Mouse (Mus musculus) thymus, postnatal 25 days (tissue): ENCODE data around the gene Tsg101.
"Not testable (repeated sequence)": the region's sequence is repeated elsewhere in the genome, so short reads cannot be mapped to it uniquely, and the experiment has no call there.

ENCODE experiments used
- DNase-seq: peaks from one replicate; pipeline ENCODE4 v3.0.0; 2022

The Tsg101 gene

GRCm38 (mm10) chr7:46919551-46920176, at the start of gene Tsg101:
Gene Tsg101 (minus strand): TSS chr7:46919969.
- peak; percentile 91 for DNase-seq

DNA sequence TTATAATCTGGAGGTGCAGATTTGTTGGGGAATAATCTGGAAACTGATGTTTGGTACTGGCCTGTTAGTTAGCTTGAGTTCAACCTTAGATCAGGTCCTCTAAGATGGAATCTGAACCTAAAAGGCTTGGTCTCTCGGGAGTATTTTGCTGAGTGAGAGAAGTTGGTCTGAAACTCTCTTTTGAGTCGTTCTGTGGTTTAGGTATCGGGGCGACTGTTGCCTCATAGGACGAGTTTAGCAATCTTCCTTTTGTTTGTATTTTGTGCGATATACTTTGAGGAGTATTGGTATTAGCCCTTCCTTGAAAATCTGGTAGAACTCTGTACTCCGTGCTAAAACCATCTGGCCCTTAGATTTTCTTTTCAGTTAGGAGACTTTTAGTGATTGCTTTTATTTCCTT, 44.3 kb upstream of the Tsg101 start:
- DNase-seq: no peak

DNA sequence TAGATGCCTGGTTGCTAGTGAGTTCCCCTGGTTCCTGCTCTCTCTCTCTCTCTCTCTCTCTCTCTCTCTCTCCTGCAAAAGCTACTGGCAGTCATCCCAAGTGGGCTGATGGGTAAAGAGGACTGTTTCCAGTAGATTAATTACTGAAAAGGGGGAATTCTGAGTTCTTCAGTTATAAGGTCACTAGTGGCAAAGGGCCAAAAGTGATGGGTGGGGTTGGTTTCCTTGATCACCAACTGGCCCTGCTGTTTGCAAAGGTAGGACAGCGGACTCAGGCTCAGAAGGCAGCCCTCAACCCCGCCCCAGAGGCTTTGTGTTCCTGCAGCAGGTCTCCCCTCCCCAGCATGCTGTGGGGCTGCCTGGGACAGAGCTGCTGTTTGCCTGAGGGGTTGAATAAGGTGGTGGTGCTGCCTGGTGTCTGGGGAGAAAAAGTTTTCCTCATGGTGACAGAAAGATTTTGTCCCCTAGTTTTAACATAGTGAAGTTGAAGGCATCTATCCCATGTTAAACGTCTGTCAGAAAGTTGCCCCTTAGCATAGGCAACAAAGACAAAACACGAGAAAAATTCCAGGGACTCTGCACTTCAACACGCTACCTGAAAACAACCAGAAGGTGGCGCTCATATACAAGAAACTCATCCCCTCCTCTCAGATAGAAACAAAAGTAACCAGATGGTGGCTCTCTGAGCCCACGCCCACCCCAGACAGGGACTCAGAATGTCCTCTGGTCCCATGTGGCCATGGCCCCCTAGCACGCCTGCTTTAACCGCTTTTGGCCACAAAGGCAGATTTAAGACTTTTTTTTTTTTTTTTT, 43.2 kb upstream of the Tsg101 start:
- peak; percentile 60 for DNase-seq

- no peak for DNase-seq
Observed at GRCm38 (mm10) chr7:46962132-46962531, 42.4 kb upstream of the Tsg101 start.

DNA sequence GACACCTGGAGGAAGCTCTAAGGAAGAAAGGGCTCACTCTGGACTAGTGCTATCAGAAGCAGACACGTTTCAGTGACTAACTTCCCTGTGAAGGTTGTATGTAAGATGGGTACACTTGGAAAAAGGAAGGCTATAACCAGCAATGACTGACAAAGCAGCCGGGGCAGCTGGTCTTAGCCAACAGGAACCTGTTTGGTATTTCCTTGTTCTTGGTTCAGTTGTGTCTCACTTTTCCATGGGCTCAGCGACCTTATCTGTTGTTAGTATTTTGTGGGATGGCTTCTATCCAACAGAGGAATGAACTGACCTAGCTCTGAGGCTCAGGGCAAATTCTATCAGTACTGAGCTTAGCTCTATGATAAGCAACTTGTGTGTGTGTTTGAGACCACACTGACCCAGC, 41.2 kb upstream of the Tsg101 start:
- DNase-seq: no peak

DNA sequence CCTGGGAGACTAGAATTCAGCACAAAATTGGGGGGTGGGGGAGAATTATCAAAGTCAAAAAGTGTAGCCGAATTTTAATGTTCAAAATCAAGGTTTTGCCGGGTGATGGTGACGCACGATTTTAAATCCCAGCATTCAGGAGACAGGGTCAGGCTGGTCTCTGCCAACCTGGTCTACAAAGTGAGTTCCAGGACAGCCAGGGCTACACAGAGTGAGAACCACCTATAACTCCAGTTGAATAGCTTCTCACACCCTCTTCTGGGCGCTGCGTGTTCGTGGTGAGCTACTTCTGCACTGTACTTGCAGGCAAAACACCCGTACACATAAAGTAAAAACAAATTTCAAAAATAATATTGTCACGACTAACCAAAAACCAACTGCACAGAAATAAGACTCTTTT, 39.1 kb upstream of the Tsg101 start:
- DNase-seq: no peak

DNA sequence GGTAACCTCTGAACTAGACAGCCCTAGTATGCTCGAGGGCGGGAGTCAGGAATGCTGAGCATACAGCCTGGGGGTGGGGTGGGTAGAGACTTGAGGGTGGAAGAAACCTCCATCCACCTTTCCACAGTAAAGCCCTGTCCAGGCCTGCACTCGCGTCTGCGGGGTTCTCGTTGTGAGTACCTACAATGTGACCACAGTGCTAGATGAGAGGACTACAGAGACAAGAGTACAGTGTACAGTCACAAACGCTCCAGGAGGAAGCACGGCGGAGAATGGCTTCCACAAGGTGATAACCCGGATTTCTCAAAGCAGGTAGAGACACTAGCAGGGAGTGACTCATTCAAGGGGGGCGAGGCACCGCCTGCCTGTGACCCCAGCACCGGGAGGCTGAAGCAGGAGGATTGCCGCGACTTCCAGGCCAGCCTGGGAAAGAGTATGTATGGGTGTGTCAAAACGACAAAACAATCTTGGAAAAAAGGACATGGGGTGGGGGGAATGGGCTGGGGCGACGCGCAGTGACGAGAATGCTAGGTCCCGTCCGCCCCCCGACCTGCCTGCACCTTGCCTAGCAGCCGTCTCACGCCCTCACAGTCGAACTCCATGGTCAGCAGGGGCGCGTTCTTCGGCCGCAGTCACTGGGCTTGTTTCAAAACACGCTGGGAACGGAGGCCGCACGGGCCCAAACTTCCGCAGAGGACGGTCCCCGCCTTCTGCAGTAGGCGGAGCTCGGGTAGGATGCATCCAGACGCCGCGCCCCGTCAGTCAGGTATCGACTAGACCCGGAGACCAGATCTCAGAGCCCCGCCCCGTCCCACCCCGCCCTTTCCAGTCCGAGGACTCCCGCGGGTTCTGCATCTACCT, 38.3 kb upstream of the Tsg101 start, which contains the start of gene Uevld:
Gene Uevld, minus strand, starts transcription at position 697 of the 861 bp plus-strand sequence.
- peak; percentile 88 for DNase-seq

DNA sequence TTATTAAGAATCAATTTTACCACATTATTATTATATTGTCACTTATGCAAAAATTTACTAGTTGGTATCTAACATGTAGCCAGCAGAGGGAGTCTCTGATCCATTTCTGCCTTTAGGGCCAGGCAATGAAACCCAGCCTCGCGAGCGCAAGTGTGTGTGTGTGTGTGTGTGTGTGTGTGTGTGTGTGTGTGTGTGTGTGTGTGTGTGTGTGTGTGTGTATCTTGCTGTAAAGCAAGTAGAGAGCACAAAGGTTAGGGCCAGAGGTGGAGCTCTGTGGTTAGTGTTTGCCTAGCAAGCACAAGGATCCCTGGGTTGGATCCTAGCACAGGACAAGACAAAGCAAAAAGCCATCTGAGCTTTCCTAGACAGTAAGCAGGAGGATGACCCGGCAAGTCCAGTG, 16.1 kb upstream of the Tsg101 start:
- DNase-seq: no peak

DNA sequence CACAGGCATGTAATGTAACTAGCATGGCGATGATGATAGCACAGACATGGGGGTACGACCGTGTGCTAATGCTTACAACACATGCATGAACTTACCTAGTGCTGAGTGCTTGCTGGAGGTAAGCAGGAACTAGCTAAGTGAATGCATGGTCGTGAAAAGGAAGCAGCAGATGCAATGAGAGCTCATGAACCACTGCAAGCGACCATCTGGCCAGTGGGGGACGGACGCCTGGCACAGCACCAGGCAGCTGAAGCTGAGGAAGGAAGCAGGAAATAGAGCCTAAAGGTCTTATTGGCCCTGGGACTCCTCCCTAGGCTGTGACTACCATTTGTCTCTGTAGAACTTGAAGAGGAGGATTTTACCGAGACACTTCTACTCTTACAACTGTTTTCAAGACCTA, 15.0 kb upstream of the Tsg101 start:
- no peak for DNase-seq

GRCm38 (mm10) chr7:46931370-46931769, 11.6 kb upstream of the Tsg101 start:
- DNase-seq: no peak

- no peak for DNase-seq
Observed at GRCm38 (mm10) chr7:46928291-46928690, 8.5 kb upstream of the Tsg101 start.

- DNase-seq: no peak
Observed at GRCm38 (mm10) chr7:46922075-46922474, 2.3 kb upstream of the Tsg101 start.

DNA sequence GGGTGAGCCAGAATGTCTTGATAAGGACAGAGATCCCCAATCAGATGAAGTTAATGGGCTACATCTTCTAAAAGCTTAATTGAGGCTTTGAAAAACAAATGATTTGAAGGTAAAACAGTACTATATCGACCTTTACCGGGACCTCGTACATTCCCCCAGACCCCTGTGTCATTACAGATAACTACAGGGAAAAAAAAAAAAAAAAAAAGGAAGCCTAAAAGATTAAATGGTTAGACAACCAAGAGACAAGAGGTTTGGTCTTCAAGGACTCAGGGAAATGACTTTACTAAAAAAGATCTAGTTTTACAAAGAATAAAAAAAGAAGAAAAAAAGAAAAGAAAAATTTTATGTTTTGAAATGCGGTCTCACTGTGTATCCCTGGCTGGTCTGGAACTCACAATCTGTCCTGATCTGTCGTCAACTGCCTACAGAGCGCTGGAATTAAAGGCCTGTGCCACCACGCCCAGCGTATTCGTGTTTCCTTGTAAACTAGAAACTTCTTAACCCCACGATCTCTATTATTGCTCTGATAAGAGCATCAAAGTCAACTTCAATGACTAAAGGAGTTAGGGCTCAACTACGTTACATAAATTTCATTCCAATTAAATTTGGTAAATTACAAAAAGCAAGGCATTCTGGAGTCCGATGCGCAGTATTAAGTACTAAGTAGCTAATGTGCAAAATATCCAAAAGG, 944 bp downstream of the Tsg101 start:
- no peak for DNase-seq

- DNase-seq: no peak
Observed at GRCm38 (mm10) chr7:46916376-46916775, 3.4 kb downstream of the Tsg101 start.

DNA sequence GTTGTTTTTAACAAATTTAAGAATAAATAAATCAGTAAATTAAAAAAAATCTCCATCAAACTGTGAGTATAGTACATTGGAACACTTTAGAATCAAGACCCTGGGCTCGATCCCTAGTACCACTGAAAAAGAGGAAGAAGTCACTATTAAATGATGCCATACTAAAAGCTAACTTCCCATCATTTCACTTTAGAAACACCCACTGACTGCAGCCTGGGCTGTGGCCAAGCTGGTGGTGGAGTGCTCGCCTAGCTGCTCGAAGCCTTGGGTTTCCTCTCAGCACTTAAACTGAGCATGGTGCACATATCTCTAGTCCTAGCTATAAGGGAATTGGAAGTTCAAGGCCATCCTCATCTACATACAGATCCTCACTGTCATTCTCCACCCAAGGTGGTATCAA, 8.5 kb downstream of the Tsg101 start:
- DNase-seq: no peak

- peak; percentile 13 for DNase-seq
Observed at GRCm38 (mm10) chr7:46899343-46899742, 20.4 kb downstream of the Tsg101 start.

- no peak for DNase-seq
Observed at GRCm38 (mm10) chr7:46895511-46895910, 24.3 kb downstream of the Tsg101 start.

DNA sequence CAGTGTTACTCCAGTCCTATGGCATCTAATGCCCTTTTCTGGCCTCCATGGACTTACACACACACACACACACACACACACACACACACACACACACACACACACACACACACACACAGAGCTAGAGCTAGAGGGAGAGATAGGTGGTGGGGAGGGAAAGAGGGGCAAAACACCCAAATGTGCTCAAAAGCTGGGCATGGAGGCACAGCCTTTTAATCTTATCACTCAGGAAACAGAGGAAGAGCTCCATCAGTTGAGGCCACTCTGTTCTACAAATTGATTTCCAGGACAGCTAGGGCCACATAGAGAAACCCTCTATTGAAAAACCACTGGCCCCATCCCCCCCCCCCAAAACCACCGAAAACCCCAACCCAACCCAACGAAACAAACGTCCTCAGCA, 36.5 kb downstream of the Tsg101 start:
- no peak for DNase-seq

GRCm38 (mm10) chr7:46881941-46882340, 37.8 kb downstream of the Tsg101 start:
- not testable (repeated sequence) for DNase-seq

DNA sequence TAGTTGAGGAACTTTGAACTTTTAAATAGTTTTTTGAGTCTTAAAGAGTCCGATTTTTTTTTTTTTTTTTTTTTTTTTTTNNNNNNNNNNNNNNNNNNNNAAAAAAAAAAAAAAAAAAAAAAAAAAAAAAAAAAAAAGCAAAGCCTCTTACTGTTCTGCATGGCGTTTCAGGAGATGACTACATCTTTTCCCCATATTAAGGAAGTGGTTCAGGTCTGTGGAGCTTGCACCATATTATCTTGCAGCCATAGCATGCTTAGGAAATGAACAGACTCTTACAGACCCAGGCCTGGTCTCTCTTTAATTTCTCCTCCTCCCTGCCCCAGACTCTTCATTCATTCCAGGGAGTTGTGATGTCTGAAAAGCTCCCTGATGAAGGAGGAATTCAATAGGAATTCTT, 38.8 kb downstream of the Tsg101 start:
- DNase-seq: no peak

GRCm38 (mm10) chr7:46879851-46880250, 39.9 kb downstream of the Tsg101 start:
- no peak for DNase-seq

DNA sequence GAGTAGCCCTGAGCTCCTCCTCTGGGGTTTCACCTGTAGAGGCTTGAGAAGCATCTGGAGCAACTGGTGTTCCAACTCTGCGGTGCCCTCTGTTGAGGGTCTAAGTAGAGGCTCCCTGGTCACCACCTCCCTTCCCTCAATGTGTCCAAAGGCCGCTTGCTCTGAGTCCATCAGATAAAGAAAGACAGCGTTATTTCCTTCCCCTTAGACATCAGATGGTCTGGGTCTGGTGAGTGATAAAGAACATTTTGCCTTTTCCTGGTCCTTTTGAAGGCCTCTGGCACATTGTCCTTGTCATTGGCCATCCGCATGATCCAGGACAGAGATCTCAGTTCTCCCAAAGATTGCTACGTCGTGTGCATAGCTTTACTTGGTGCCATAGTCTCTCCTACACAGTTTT, 42.5 kb downstream of the Tsg101 start:
- DNase-seq: no peak

DNA sequence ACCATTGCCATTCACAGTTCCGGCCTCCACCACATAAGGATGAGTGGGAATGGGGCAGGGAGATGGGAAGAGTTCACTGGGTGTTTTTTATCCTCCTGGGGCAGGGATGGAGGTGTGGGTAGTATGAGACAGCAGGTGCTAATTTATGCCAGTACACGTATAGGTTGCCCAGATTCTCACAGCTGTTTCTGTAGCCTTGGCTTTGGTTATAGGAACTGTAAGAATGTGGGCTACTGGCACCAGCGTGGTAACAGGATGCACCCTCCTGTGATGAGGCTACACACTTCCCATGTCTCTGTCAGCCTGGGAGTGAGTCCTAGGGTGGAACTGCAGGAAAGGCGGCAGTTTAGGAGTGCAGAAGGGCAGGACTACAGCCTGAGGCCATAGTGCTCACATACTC, 42.9 kb downstream of the Tsg101 start:
- no peak for DNase-seq
